Mouse (Mus musculus) stomach, embryonic 16.5 days (tissue): Measurements from ENCODE around the gene Adora1. TPM values are rescaled to one million over a fixed set of nuclear protein-coding genes. Genes with fewer than 3 reads are reported as not detected.
A peak's percentile ranks its signal among the peaks of the same experiment; 100 is the strongest.

ENCODE experiments used
- ATAC-seq: fragments of 200-750 bp; cut with Nextera tagmentation; 2 replicates; pipeline ENCODE4 v1.8.0; 2017; ENCODE audit warnings: moderate number of reproducible peaks, moderate TSS enrichment; ENCODE audit not compliant: insufficient read depth, low FRiP score
- H3K27ac ChIP-seq: fragments of 300-500 bp; sonication (generic); 2 replicates; pipeline ENCODE4 v1.5.1; 2014; ENCODE audit warnings: low read length
- H3K27me3 ChIP-seq: fragments of 300-500 bp; sonication (generic); 2 replicates; pipeline ENCODE4 v1.6.1; 2014; ENCODE audit warnings: low read length, control low read depth, mixed read lengths; ENCODE audit not compliant: control insufficient read depth, insufficient read depth
- H3K36me3 ChIP-seq: fragments of 300-500 bp; sonication (generic); 2 replicates; pipeline ENCODE4 v1.6.1; 2014; ENCODE audit warnings: low read length; ENCODE audit not compliant: control insufficient read depth, insufficient read depth
- H3K4me1 ChIP-seq: fragments of 300-500 bp; sonication (generic); 2 replicates; pipeline ENCODE4 v1.6.1; 2014; ENCODE audit warnings: low read length, control low read depth, mixed read lengths; ENCODE audit not compliant: control insufficient read depth, insufficient read depth
- H3K4me2 ChIP-seq: fragments of 300-500 bp; sonication (generic); 2 replicates; pipeline ENCODE4 v1.6.1; 2014; ENCODE audit warnings: low read depth, low read length, mixed read lengths
- H3K4me3 ChIP-seq: fragments of 300-500 bp; sonication (generic); replicated peaks from 2 replicates; pipeline ENCODE4 v1.5.1; 2014; ENCODE audit warnings: mild to moderate bottlenecking, low read length
- H3K9ac ChIP-seq: fragments of 300-500 bp; sonication (generic); 2 replicates; pipeline ENCODE4 v1.6.1; 2014; ENCODE audit warnings: low read length
- H3K9me3 ChIP-seq: fragments of 300-500 bp; sonication (generic); replicated peaks from 2 replicates; pipeline ENCODE4 v1.6.1; 2016; ENCODE audit warnings: low read length, control low read depth; ENCODE audit not compliant: control insufficient read depth
- WGBS: fragments of 180-500 bp; shearing (Covaris S2); extraction: QIAGEN DNeasy Blood & Tissue Kit; methylation state at CpG from one replicate; pipeline ENCODE4 v1.1.7; 2014; 5-methylcytosine and 5-hydroxymethylcytosine counted together
- polyA plus RNA-seq: library from polyadenylated mRNA; unstranded; fragments of >200 nt; fragmentation: Nextera tagmentation; extraction: Ambion mirVana; gene quantifications from 2 replicates; pipeline ENCODE4 v1.2.1, GENCODE M21; 2015

Gene Adora1
- polyA plus RNA-seq, 1 experiment from 2014 or later = 15.3 TPM

- H3K27ac ChIP-seq = peak overlapping the region; percentile 89
Measured at GRCm38 (mm10) chr1:134233681-134234454, 1.4 kb downstream of the Adora1 start.

GRCm38 (mm10) chr1:134232778-134233531, 2.3 kb downstream of the Adora1 start:
- H3K36me3 ChIP-seq = no peaks in the 10 kb centered on the region
- 46% methylated on average over 12 of the region's 12 CpGs for WGBS
- peak overlapping the region; percentile 49; the same call in 1 of the 2 replicates for H3K9ac ChIP-seq
- H3K27ac ChIP-seq = peak overlapping the region; percentile 89
- peaks cover 16% of the 10 kb centered on the region for H3K4me1 ChIP-seq
- peak overlapping the region; percentile 46 for H3K4me3 ChIP-seq
- peak overlapping the region; percentile 88 for H3K4me2 ChIP-seq
- H3K27me3 ChIP-seq = peaks cover 26% of the 10 kb centered on the region
- H3K9me3 ChIP-seq = no peaks in the 10 kb centered on the region
- ATAC-seq = peak; percentile 78

More at GRCm38 (mm10) chr1:134233681-134234454, 1.4 kb downstream of the Adora1 start:
- no peaks in the 10 kb centered on the region for H3K36me3 ChIP-seq
- no peaks in the 10 kb centered on the region for H3K9me3 ChIP-seq
- H3K4me2 ChIP-seq = peak overlapping the region; percentile 88
- peaks cover 26% of the 10 kb centered on the region for H3K27me3 ChIP-seq
- H3K4me1 ChIP-seq = peaks cover 16% of the 10 kb centered on the region
- H3K4me3 ChIP-seq = peak overlapping the region; percentile 46
- H3K9ac ChIP-seq = peak overlapping the region; percentile 64
- ATAC-seq = no peak
- WGBS = 54% methylated on average over 19 of the region's 19 CpGs

- H3K27ac ChIP-seq = peak overlapping the region; percentile 87
- no peaks in the 10 kb centered on the region for H3K9me3 ChIP-seq
- no peaks in the 10 kb centered on the region for H3K36me3 ChIP-seq
- H3K4me2 ChIP-seq = peak overlapping the region; percentile 88
- H3K27me3 ChIP-seq = peaks cover 26% of the 10 kb centered on the region
- 72% methylated on average over 8 of the region's 8 CpGs for WGBS
- no peak; the same call in 1 of the 2 replicates for ATAC-seq
- peak overlapping the region; percentile 1; the same call in 1 of the 2 replicates for H3K4me3 ChIP-seq
- H3K9ac ChIP-seq = 0 out of 2 replicates have a peak overlapping the region, but pooled peaks have one; percentile 49
- peaks cover 16% of the 10 kb centered on the region for H3K4me1 ChIP-seq
Measured at GRCm38 (mm10) chr1:134232326-134232725, 2.9 kb downstream of the Adora1 start.

GRCm38 (mm10) chr1:134231681-134232080, 3.5 kb downstream of the Adora1 start:
- H3K4me3 ChIP-seq = no peak overlapping the region
- peaks cover 16% of the 10 kb centered on the region for H3K4me1 ChIP-seq
- H3K27ac ChIP-seq = no peak overlapping the region
- no peak overlapping the region for H3K4me2 ChIP-seq
- H3K9me3 ChIP-seq = no peaks in the 10 kb centered on the region
- ATAC-seq = no peak
- WGBS = 66% methylated on average over 3 of the region's 3 CpGs
- peaks cover 26% of the 10 kb centered on the region for H3K27me3 ChIP-seq
- H3K9ac ChIP-seq = no peak overlapping the region
- H3K36me3 ChIP-seq = no peaks in the 10 kb centered on the region

- ATAC-seq = no peak
- no peak overlapping the region for H3K4me2 ChIP-seq
- 82% methylated on average over 3 of the region's 3 CpGs for WGBS
Measured at GRCm38 (mm10) chr1:134231270-134231669, 4.0 kb downstream of the Adora1 start.

GRCm38 (mm10) chr1:134230638-134231228, 4.5 kb downstream of the Adora1 start:
- Histone ChIP-seq H3K36me3 (no peaks in the 10 kb centered on the region), H3K9me3 (no peaks in the 10 kb centered on the region), H3K27me3 (peaks cover 20% of the 10 kb centered on the region), H3K9ac (no peak overlapping the region), H3K27ac (no peak overlapping the region), H3K4me1 (peaks cover 11% of the 10 kb centered on the region), H3K4me3 (no peak overlapping the region), H3K4me2 (no peak overlapping the region)
- WGBS = 80% methylated on average over 10 of the region's 10 CpGs
- no peak for ATAC-seq

More at GRCm38 (mm10) chr1:134231270-134231669, 4.0 kb downstream of the Adora1 start:
- H3K4me1 ChIP-seq = peaks cover 16% of the 10 kb centered on the region
- H3K9me3 ChIP-seq = no peaks in the 10 kb centered on the region
- no peaks in the 10 kb centered on the region for H3K36me3 ChIP-seq
- no peak overlapping the region for H3K9ac ChIP-seq
- H3K4me3 ChIP-seq = no peak overlapping the region
- H3K27me3 ChIP-seq = peaks cover 22% of the 10 kb centered on the region
- no peak overlapping the region for H3K27ac ChIP-seq

- Histone ChIP-seq H3K4me3 (no peak overlapping the region), H3K36me3 (no peaks in the 10 kb centered on the region), H3K9me3 (no peaks in the 10 kb centered on the region), H3K27me3 (peaks cover 14% of the 10 kb centered on the region), H3K4me1 (peaks cover 10% of the 10 kb centered on the region), H3K9ac (no peak overlapping the region), H3K4me2 (no peak overlapping the region), H3K27ac (no peak overlapping the region)
- no peak for ATAC-seq
- 58% methylated on average over 5 of the region's 5 CpGs for WGBS
Measured at GRCm38 (mm10) chr1:134229806-134230575, 5.2 kb downstream of the Adora1 start.

- Histone ChIP-seq H3K9ac (no peak overlapping the region), H3K27ac (no peak overlapping the region), H3K27me3 (no peaks in the 10 kb centered on the region), H3K4me3 (no peak overlapping the region), H3K4me2 (no peak overlapping the region), H3K36me3 (no peaks in the 10 kb centered on the region), H3K9me3 (no peaks in the 10 kb centered on the region), H3K4me1 (no peaks in the 10 kb centered on the region; the same call in 1 of the 2 replicates)
- 58% methylated on average over 8 of the region's 8 CpGs for WGBS
- ATAC-seq = no peak
Measured at GRCm38 (mm10) chr1:134226739-134227138, 8.5 kb downstream of the Adora1 start.
